Mouse (Mus musculus) heart, postnatal 14 days (tissue): ENCODE data around the gene Maneal. TPM values are rescaled to one million over a fixed set of nuclear protein-coding genes. Genes with fewer than 3 reads are reported as not detected.

Source experiments
- DNase-seq, 2 experiments: peaks; one replicate each; pipeline ENCODE4 v3.0.0; 2021 to 2022
- intact Hi-C: fragments of 180-260 bp; cut with DNase I; formaldehyde crosslinking; loops from one replicate; pipeline ENCODE4 v1.15.1; 2025
- total RNA-seq, 2 experiments: library from RNA; stranded (reverse); gene quantifications; 2 replicates each; pipeline ENCODE4 v1.2.3; 2021

Maneal gene
- total RNA-seq, 2 experiments from 2014 or later = 0.10 to 0.17 TPM

GRCm38 (mm10) chr4:124850261-124850913 is 11.6 kb downstream of the Maneal start, which contains the start of gene Yrdc:
Gene Yrdc, plus strand, starts transcription at chr4:124850679.
- intact Hi-C loops = loop anchor here (5.0 to 10.0 kb wide), 2 partner anchors 87 to 214 kb away; partner anchors contain the start of genes 9930104L06Rik, Cdca8, Dnali1 and Snip1

GRCm38 (mm10) chr4:124849631-124850260 is 12.2 kb downstream of the Maneal start:
- peak; percentile 42 to 49 for DNase-seq
- intact Hi-C loops = loop anchor here (5.0 to 10.0 kb wide), 3 partner anchors 88 to 215 kb away; partner anchors contain the start of genes 9930104L06Rik, Cdca8, Dnali1 and Sf3a3

More at GRCm38 (mm10) chr4:124850261-124850913, 11.6 kb downstream of the Maneal start, which contains the start of gene Yrdc:
- peak; percentile 96 for DNase-seq

- intact Hi-C loops = loop anchor here (1.0 to 5.0 kb wide), 2 partner anchors 45 to 135 kb away; partner anchors contain the start of genes Mtf1 and Sf3a3
- peak; percentile 79 to 87 for DNase-seq
Measured at GRCm38 (mm10) chr4:124847573-124847972, 14.4 kb downstream of the Maneal start.

GRCm38 (mm10) chr4:124843493-124843892 is 18.5 kb downstream of the Maneal start:
- intact Hi-C loops = no loop called here
- DNase-seq = peak; percentile 19 to 46

GRCm38 (mm10) chr4:124840998-124841397 is 21.0 kb downstream of the Maneal start:
- DNase-seq = no peak
- intact Hi-C loops = no loop called here

- intact Hi-C loops = no loop called here
- no peak for DNase-seq
Measured at GRCm38 (mm10) chr4:124838035-124838700, 23.8 kb downstream of the Maneal start.

- DNase-seq = no peak
- intact Hi-C loops = no loop called here
Measured at GRCm38 (mm10) chr4:124832796-124833195, 29.2 kb downstream of the Maneal start.

- intact Hi-C loops = no loop called here
- no peak for DNase-seq
Measured at GRCm38 (mm10) chr4:124829671-124830070, 32.3 kb downstream of the Maneal start.

GRCm38 (mm10) chr4:124825371-124825965 is 36.5 kb downstream of the Maneal start:
- DNase-seq = no peak
- intact Hi-C loops = no loop called here

- intact Hi-C loops = no loop called here
Measured at GRCm38 (mm10) chr4:124824967-124825366, 37.0 kb downstream of the Maneal start.

GRCm38 (mm10) chr4:124818832-124819231 is 43.1 kb downstream of the Maneal start:
- intact Hi-C loops = no loop called here
- DNase-seq = no peak

More at GRCm38 (mm10) chr4:124824967-124825366, 37.0 kb downstream of the Maneal start:
- DNase-seq = no peak

GRCm38 (mm10) chr4:124817803-124818202 is 44.2 kb downstream of the Maneal start:
- intact Hi-C loops = no loop called here
- DNase-seq = peak; percentile 34 to 57

GRCm38 (mm10) chr4:124815901-124816300 is 46.1 kb downstream of the Maneal start:
- intact Hi-C loops = no loop called here
- DNase-seq = peak in 1 of 2 experiments; percentile 25

- peak in 1 of 2 experiments; percentile 5 for DNase-seq
- intact Hi-C loops = no loop called here
Measured at GRCm38 (mm10) chr4:124811347-124811975, 50.5 kb downstream of the Maneal start.

- DNase-seq = no peak
- intact Hi-C loops = no loop called here
Measured at GRCm38 (mm10) chr4:124810056-124810455, 51.9 kb downstream of the Maneal start.

- intact Hi-C loops = loop anchor here (10.0 kb wide), 1 partner anchor 125 kb away; the partner anchor contains the start of genes 9930104L06Rik and Cdca8
- no peak for DNase-seq
Measured at GRCm38 (mm10) chr4:124809136-124809883, 52.7 kb downstream of the Maneal start.

- peak in 1 of 2 experiments; percentile 3 for DNase-seq
- intact Hi-C loops = loop anchor here (10.0 kb wide), 1 partner anchor 126 kb away; the partner anchor contains the start of genes 9930104L06Rik and Cdca8
Measured at GRCm38 (mm10) chr4:124808511-124808910, 53.5 kb downstream of the Maneal start.
